Mouse (Mus musculus) CH12.LX (cell line): Measurements from ENCODE around the gene Rab29.

ENCODE experiments used
- BHLHE40 ChIP-seq: IDR thresholded peaks from 2 replicates; pipeline ENCODE4 v1.6.1; 2011; ENCODE audit warnings: mild to moderate bottlenecking, low read depth, low read length, improper control_type of control experiment
- CHD1 ChIP-seq: IDR thresholded peaks from 2 replicates; pipeline ENCODE4 v1.6.1; 2012; ENCODE audit warnings: low read depth, low read length, improper control_type of control experiment, inconsistent platforms
- CTCF ChIP-seq, 2 experiments: IDR thresholded peaks in 1 of 2; conservative IDR thresholded peaks in 1 of 2; 2 replicates each; pipeline ENCODE4 v1.5.1; 2011 to 2012; ENCODE audit warnings: low read depth in 2 of 2, low read length in 2 of 2, improper control_type of control experiment in 1 of 2, inconsistent platforms in 1 of 2, mild to moderate bottlenecking in 1 of 2, moderate library complexity in 1 of 2
- ETS1 ChIP-seq: conservative IDR thresholded peaks from 2 replicates; pipeline ENCODE4 v1.6.1; 2012; ENCODE audit warnings: low read depth, mild to moderate bottlenecking, inconsistent platforms, low read length, improper control_type of control experiment, moderate library complexity
- HCFC1 ChIP-seq: IDR thresholded peaks from 2 replicates; pipeline ENCODE4 v1.6.1; 2012; ENCODE audit warnings: low read depth, mild to moderate bottlenecking, inconsistent platforms, low read length, improper control_type of control experiment
- IRF4 ChIP-seq: IDR thresholded peaks from 2 replicates; pipeline ENCODE4 v1.6.1; 2014; ENCODE audit warnings: low read depth, mild to moderate bottlenecking, inconsistent platforms, low read length, improper control_type of control experiment
- MAZ ChIP-seq: IDR thresholded peaks from 2 replicates; pipeline ENCODE4 v1.6.1; 2012; ENCODE audit warnings: low read depth, mild to moderate bottlenecking, inconsistent platforms, low read length, improper control_type of control experiment, moderate library complexity
- MXI1 ChIP-seq: IDR thresholded peaks from 2 replicates; pipeline ENCODE4 v1.6.1; 2011; ENCODE audit warnings: mild to moderate bottlenecking, low read depth, low read length, improper control_type of control experiment
- MYC ChIP-seq: IDR thresholded peaks from 2 replicates; pipeline ENCODE4 v1.6.1; 2011; ENCODE audit warnings: low read depth, mild to moderate bottlenecking, improper control_type of control experiment, low read length
- POLR2A ChIP-seq: IDR thresholded peaks from 2 replicates; pipeline ENCODE4 v1.6.1; 2011; ENCODE audit warnings: low read depth, mild to moderate bottlenecking, improper control_type of control experiment, low read length
- UBTF ChIP-seq: IDR thresholded peaks from 2 replicates; pipeline ENCODE4 v1.6.1; 2012; ENCODE audit warnings: low read depth, mild to moderate bottlenecking, inconsistent platforms, low read length, improper control_type of control experiment, moderate library complexity
- USF2 ChIP-seq: conservative IDR thresholded peaks from 2 replicates; pipeline ENCODE4 v1.6.1; 2011; ENCODE audit warnings: low read depth, low read length, improper control_type of control experiment
- ZMIZ1 ChIP-seq: IDR thresholded peaks from 2 replicates; pipeline ENCODE4 v1.6.1; 2012; ENCODE audit warnings: low read depth, mild to moderate bottlenecking, inconsistent platforms, low read length, improper control_type of control experiment

GRCm38 (mm10) chr1:131902679-131903078 is 35.7 kb downstream of the Rab29 start:
- no peak for TF ChIP-seq CHD1
- TF ChIP-seq CTCF (conservative IDR thresholded peaks at IDR 0.05 in 1 of 2, IDR thresholded peaks at IDR 0.05 in 1 of 2; ENCODE audit: low read depth in 2 of 2, low read length in 2 of 2) = no peak
- TF ChIP-seq ETS1 = no peak
- no peak for TF ChIP-seq MXI1
- no peak for TF ChIP-seq MYC
- TF ChIP-seq USF2 = no peak
- no peak for TF ChIP-seq HCFC1
- TF ChIP-seq POLR2A = no peak
- TF ChIP-seq BHLHE40 = no peak
- TF ChIP-seq MAZ = no peak
- TF ChIP-seq IRF4 = no peak
- no peak for TF ChIP-seq UBTF
- TF ChIP-seq ZMIZ1 = no peak
